Mouse (Mus musculus) brain, embryonic 18.5 days (tissue): ENCODE results near the gene Cbwd1.

ENCODE experiments used
- DNase-seq: peaks from one replicate; pipeline ENCODE4 v3.0.0-alpha.2; 2012; ENCODE audit warnings: low read depth, low spot score

The Cbwd1 gene

GRCm38 (mm10) chr19:24961172-24961962 is at the start of gene Cbwd1:
Gene Cbwd1 (minus strand): TSS chr19:24961610.
- peak; percentile 93 for DNase-seq

GRCm38 (mm10) chr19:25008509-25008908 is 47.1 kb upstream of the Cbwd1 start:
- DNase-seq, result no peak

GRCm38 (mm10) chr19:25006686-25007085 is 45.3 kb upstream of the Cbwd1 start:
- DNase-seq, result no peak

- no peak for DNase-seq
Measured at GRCm38 (mm10) chr19:25003810-25004209, 42.4 kb upstream of the Cbwd1 start.

- no peak for DNase-seq
Measured at GRCm38 (mm10) chr19:25002828-25003227, 41.4 kb upstream of the Cbwd1 start.

- no peak for DNase-seq
Measured at GRCm38 (mm10) chr19:25002032-25002431, 40.6 kb upstream of the Cbwd1 start.

GRCm38 (mm10) chr19:25000153-25000552 is 38.7 kb upstream of the Cbwd1 start:
- no peak for DNase-seq

- no peak for DNase-seq
Measured at GRCm38 (mm10) chr19:24999201-24999886, 37.9 kb upstream of the Cbwd1 start, which contains the start of gene Dock8. Gene Dock8 (plus strand): TSS chr19:24999534.

GRCm38 (mm10) chr19:24998561-24998960 is 37.2 kb upstream of the Cbwd1 start:
- DNase-seq, result no peak

- DNase-seq, result no peak
Measured at GRCm38 (mm10) chr19:24996815-24997704, 35.6 kb upstream of the Cbwd1 start.

- DNase-seq, result no peak
Measured at GRCm38 (mm10) chr19:24994900-24995299, 33.5 kb upstream of the Cbwd1 start.

GRCm38 (mm10) chr19:24993526-24993925 is 32.1 kb upstream of the Cbwd1 start:
- DNase-seq, result no peak

- DNase-seq, result no peak
Measured at GRCm38 (mm10) chr19:24990138-24990822, 28.9 kb upstream of the Cbwd1 start.

- DNase-seq, result no peak
Measured at GRCm38 (mm10) chr19:24988831-24989230, 27.4 kb upstream of the Cbwd1 start.

GRCm38 (mm10) chr19:24987355-24987754 is 25.9 kb upstream of the Cbwd1 start:
- DNase-seq, result no peak

- DNase-seq, result no peak
Measured at GRCm38 (mm10) chr19:24985045-24985444, 23.6 kb upstream of the Cbwd1 start.

- no peak for DNase-seq
Measured at GRCm38 (mm10) chr19:24983857-24984498, 22.6 kb upstream of the Cbwd1 start.

GRCm38 (mm10) chr19:24983050-24983449 is 21.6 kb upstream of the Cbwd1 start:
- DNase-seq, result no peak

GRCm38 (mm10) chr19:24981294-24981693 is 19.9 kb upstream of the Cbwd1 start:
- DNase-seq, result no peak
